Mouse (Mus musculus) ovary, postnatal 10 days (tissue): ENCODE results near the gene Foxp1.

ENCODE experiments used
- DNase-seq: peaks from one replicate; pipeline ENCODE4 v3.0.0; 2022; ENCODE audit warnings: low spot score

The Foxp1 gene

DNA sequence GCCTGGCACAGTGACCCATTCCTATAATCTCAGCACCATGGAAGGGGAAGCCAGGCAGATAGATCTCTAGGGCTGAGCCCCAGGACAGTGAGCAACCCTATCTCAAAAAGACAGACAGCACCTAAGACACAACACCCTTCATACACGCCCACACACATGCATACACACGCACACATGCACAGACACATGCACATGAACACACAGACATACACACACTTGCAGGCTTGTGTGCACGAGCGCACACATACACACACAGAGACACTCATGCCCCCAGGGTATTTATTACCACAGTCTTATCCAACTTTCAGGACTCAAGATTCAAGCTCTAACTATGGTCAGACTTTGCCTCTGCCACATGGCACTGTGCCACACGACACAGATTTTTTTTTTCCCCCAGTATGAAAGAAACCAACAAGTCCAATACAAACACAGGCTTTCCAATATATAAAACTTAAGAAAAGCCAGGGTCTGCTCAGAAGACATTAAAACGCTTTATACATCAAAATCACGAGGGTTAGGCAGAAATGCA, 38.3 kb downstream of the Foxp1 start:
- no peak for DNase-seq

DNA sequence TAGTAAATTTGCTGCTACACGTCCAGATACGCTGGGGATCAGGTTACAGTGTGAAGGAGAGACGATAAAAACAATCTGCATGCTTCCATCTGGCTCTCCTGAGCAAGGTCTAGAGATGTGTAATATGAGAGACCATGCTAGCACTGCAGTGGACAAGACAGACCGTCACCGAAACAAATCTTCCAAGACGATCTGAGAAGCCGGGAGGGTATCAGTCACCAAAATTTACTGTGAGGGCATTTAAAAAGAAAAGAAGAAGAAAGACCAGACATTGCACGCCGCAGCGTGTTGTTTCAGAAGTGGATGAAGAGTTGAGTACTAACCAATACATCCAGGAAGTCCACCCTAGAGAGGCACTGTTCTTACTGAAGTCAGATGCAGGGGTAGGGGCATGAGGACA, 39.0 kb downstream of the Foxp1 start:
- DNase-seq, result no peak

DNA sequence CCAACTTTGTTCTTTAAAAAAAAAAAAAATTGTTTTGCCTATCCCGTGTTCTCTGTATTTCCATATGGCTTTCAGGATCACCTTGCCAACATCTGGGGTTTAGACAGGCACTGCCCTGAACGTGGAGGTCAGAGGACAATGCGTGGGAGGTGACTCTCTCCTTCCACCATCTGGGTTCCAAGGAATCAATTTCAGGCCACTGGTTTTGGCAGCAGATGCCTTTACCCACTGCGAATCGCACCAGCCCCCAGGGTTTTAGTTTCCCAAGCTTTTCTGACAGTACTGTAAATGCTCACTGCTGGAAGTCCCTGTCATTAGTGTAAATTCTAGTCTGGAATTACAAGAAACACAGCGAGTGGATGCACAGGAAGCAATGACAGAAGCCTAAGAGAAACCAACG, 41.0 kb downstream of the Foxp1 start:
- no peak for DNase-seq

DNA sequence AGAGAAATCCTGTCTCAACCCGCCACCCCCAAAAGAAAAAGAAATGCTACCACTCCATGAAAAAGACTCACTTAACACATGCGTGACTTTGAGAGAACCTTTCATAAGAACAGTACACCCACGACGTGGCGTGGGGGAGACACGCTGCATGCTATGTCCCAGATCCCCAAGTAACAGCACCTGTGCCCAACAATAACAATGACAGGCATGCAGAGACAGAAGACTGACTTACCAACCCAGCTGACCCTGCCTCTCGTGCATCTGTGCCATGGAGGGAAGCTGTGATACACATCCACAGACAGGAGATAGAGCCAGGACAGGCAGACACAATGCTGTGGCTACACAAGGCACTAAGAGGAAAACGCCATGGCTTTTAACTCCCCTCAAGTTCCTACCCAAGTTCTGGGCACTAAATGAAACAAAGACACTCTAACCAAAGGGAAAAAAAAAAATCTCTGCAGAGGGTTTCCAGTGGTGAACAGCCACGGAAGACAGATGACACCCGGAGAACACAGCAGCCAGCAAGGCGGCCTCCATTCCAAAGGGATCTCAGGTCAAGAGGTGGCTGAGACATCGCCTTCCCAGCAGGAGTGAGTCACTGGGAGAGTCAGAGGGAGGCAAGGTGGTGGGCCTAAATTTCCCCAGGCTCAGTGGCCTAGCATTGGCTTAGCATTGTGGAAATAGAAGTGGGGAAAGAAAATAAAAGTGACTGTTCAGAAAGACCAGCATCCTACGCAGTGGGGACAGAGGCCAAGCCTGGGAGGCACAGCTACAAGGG, 43.5 kb downstream of the Foxp1 start:
- DNase-seq, result no peak

DNA sequence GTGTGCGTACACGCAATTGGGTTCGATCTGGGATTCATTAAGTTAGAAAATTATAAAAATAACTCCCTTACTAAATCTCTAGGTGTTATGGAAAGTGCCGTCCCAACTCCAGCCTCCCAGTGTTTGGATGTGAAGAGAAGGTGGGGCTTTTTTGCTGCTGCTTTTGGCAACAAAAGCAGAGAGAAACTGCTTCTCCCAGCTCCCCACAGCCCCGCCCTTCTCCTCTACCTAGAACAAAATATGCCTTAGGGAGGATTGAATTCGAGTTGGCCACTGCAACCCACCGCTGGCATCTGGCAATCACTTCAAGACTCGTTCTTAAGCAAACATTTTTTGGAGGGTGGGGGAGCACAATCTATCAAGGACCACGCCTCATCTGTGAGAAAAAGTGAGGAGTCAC, 47.5 kb downstream of the Foxp1 start:
- DNase-seq, result no peak

DNA sequence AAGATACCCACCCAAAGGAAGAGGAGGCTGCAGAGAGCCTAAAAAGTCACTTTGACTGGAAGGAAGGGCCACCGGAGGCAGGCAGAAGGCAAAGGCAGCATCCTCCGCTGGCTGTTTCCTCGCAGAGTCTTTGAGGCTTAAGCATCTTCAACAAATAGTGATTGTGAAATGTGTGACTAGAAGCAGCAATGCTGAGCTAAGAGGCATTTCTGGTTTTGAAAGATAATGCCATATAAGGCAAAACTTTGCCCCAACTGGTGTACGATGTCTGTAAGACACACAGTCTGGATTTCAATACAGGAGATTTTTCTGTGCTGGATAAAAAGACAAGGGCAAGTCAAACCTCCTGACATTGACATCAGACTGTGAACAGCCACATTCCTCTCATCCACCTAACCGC, 51.6 kb downstream of the Foxp1 start:
- DNase-seq, result no peak

DNA sequence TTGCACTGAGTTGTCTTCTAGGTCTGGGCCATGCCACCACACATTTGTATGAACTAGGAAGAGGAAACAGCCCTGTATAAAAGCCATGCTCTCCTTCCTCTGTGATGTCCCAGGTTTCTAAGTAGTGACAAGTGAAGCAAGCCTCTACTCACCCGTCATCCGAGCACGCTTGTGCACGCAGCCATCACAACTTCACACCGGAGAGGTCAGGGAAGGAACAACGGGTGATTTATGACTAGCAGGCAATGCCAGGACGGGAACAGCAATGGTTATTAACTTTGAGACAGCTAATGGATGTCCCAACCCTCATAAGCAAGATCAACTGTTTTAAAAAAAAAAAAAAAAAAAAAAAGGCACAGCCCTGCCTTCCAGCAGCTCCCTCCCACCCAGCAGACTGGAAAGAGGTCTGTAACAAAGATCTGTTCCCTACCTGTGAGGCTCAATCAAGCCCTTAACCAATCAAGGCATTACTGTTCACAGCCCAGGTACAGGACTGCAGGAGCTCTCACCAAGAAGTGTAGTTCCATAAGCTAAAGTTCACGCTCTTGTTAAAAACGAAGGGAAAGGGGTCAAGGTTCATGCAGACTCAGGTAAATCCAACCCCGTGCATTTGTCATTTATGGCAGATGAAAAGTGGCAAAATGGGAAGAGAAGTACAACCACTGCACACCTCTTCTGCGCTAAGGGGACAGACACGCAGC, 53.2 kb downstream of the Foxp1 start:
- no peak for DNase-seq

DNA sequence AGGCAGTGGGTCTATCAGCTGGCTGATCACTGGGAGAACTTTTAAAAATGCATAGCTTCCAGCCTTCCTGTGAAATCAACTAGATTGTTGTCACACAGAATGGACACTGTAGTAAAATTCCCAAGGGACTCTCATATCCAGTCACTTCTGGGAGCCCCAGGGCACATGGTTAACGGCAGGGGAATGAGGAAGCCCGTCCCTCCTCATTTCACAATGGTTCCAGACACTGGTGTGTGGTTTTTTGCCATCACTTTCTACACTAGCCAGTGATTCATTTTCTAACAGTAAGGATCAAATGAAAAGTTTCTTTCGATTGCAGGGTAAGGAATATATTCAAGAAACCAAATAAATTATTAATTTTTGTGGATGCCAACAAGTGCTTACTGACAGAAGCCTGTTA, 54.7 kb downstream of the Foxp1 start:
- DNase-seq, result no peak

DNA sequence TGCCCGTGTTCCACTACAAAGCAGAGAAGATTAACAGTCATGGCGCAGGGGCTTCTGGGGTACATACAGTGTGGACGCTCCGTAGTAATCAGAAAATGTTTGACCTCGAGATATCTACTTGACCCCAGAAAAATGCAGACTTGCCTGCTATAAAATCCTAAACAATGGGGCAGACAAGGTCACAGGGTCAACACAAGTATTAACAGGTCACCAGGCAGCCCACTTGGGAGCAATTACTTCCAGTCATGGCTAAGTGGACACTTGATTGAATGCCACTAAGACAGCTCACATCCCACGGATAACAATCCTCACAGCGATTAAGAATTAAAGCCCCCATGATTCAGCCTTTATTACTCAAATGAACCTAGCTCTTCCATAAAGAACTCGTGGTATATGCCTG, 55.4 kb downstream of the Foxp1 start:
- no peak for DNase-seq

DNA sequence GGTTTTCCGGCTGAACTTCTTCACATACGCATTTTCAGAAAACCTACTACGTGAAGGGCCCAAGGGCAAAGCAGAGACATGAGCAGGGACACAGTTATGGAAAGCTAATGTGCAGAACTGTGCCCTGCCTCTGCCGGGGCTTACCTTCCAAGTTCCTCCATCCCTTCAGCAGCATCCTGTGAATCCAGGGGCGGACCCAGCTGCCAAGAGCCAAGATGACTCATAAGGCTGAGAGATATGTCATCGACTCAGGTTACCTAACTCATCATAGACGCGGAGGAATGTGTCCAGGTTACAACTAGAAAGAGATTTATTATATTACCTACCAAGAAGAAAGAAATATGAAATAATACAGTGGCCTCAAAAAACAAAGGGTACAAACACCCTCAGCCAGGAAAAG, 56.2 kb downstream of the Foxp1 start:
- DNase-seq, result no peak

DNA sequence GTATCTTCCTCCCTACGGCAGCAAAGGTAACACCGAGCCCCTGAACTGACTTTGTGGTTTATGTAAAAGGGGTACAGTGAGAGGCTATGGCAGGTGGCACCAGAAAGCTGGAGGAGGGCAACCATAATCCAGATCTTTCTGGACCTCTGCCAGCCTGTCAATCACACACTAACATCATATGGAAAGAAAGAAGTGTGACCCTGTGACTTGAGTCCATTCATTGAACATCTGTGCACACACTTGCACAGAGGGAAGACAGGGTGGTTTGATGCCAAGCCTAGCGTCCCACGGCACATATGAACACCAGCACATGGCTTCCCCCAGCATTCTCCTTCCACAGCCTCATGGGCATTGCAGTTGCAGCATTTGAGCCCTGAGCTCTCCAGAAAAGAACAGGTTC, 58.1 kb downstream of the Foxp1 start:
- DNase-seq, result no peak

DNA sequence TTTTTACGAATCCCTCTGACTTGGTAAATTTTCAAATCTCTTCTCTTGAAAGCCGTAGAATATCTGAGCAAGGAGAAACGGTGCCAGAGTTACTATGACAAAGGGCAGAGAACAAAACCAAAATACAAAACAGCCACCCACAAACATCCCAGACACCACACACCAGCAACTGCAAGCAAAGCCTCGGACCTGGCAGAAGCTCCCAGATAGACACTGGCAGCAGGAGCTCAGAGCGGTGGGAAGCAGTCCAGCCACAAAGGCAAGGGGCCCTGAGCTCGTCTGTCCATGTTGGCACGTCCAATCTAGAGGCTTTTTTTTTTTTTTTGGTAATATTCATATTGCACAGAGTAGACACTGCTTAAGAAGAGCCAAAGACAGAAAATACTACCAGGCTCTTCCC, 58.6 kb downstream of the Foxp1 start:
- no peak for DNase-seq

DNA sequence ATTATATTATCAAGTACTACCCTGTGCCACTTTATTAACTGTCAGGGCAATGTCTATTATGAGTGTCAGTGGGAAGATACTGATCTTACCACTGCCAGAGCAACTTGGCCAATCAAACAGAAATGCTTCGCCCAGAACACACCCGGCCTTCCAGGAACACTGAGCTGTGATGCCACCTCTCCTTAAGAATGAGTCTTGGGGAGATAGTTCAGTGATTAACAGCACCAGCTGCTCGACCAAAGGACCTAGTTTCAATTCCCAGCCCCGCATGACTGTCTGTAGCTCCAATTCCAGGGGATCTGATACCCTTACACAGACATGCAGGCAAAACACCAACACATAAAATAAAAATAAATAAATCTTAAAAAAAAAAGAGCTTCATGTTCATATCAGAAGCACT, 63.7 kb downstream of the Foxp1 start:
- DNase-seq, result no peak

DNA sequence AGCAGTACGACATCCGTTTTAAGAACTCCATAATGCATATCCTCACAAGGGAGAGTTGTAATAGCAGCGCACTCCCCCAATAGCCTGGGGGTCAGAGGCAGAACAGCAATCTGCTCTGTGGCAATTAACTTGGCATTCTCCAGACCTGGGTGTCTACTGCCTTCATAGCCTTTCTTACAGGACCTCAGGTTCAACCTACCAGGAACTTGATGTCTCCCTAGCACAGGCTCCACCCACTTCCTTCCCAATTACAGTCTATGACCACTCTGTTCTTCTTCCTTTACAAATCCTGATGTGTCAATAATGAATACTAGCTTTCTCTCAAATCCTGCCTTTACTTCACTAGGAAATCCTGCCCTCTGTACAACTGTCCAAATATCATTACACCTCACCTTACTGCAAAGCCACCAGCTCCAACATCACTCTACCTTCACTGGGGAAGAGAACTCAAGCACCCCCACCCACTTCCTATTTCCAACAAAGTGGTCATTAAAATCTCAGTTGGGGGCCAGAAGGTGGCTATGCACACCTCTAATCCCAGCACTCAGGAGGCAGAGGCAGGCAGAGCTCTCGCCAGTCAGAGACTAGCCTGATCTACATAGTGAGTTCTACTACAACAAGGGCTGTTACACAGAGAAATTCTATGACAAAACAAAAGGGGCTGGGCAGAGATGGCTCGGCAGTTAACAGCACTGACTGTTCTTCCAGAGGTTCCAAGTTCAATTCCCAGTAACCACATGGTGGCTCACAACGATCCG, 68.6 kb downstream of the Foxp1 start:
- no peak for DNase-seq

DNA sequence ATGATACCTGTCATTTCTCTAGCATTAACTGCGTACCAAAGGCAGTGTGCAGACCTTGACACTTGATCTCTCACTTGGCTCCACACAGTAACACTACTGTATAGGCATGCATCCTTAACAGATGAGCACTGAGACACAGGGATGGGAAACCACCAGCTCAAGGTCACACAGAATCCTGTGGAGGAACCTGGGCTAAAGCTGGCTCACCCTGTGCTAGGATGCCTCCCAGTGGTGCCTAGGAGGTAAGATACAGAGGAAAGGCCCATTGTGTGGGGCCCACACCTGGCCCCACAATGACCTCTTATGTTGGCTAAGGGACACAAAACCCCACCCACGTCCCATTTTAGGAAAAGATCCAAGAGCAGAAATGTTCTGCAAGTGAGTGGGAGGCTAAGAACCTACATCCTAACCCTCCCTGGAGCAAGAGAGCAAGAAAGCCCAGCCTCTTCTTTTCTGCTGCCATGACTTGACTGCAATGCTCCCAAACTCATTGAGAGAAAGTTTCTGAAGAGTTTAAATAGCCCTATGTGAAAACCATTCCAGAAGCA, 69.8 kb downstream of the Foxp1 start:
- no peak for DNase-seq

DNA sequence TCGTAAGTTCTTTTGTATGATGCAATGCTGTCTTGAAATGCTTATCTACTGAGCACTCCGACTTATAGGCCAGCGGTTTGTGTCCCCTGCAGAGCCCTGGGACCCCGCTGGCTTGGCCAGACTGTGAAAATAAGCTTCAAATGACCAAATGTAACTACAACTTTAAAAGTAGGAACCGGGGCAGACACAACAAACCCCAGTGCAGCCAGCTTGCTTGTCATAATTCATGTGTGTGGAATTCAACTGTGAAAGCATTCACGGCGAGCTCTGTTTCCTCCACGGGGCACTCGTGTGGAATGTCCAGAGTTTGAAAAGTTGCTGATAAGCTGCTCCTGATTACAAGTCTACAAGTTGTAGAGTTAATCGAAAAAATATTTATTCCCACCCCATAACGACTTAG, 71.0 kb downstream of the Foxp1 start:
- no peak for DNase-seq

DNA sequence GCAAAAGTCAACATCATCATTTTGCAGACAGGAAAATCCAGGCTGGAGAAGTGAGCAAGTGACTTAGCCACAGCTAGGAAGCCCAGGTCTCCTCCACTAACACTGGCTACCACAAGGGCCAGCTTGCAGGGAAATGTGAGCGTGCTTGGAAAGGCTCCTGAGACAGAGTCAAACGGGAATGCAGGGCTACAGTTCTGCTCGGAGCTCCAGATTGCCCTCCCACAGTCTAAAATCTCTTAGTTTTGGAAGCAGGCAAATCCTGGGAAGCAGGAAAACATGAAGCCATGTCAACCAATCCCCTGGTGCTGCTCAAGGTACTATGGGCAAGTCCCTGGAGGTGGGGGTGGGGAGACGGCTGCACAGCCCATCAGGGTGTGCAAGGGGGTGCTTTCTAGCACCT, 75.1 kb downstream of the Foxp1 start:
- DNase-seq, result no peak

DNA sequence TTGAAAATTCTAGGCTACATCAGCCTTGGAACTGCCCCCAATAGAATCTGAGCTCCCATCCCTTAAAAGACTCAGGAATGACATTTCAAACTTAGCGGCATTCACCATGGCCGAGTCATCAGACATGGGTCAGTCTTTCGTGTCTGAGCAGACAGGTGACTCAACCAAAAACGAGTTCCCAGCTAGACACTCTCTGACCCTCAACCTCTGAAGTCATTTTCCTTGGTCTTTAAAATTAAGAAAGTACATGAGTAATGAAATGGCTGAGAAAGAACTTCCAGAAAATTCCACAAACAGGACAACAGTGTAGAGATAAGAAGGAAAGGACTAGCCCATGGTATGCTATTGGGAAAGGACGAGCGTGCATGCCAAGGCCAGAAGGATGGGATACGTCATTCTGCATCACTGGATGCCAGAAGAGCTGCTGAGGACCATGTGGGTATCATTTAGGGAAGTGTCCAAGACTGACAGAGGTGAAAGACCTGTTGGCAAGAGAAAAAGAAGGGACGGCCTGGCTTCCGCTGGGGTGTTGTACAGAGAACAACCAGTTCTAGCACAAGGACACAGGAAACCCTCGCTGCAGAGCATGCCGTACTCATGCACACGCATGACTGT, 75.6 kb downstream of the Foxp1 start:
- no peak for DNase-seq

DNA sequence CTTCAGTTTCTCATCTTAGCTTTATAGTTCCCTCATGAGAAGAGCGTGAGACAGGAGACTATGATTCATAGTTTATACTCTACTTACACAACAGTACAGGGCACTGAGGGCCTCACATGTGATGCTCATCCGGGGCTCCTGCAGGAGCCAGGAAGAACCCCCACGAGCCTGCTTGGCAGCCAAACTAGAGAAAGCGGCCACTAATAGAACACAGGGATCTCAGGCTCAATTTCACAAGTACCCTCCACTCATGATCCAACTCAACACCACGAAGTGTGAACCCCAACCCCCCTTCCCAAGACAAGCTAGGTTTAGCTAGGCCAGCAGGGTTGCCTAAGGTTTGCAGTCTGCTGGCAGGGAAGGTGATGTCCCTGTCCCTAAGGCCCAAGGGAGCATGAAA, 79.1 kb downstream of the Foxp1 start:
- no peak for DNase-seq

DNA sequence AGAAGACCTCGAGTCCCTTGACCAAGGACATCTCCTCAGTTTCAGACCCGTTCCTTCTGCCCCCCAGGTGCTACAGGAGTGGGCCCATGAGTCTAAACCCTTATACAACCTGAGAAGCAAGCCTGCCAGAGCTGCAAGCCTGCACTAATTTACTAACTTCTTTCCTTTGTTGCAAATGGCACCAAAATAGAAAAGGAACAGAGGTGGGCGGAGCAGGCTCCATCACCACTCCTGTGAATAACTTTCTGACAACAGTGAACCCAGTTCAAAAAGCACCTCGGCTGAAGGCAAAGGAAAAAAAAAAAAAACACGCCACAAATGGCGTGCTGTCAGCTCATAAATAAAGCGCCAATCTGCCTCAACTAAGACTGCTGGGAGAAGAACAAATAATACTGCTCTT, 81.4 kb downstream of the Foxp1 start:
- no peak for DNase-seq

DNA sequence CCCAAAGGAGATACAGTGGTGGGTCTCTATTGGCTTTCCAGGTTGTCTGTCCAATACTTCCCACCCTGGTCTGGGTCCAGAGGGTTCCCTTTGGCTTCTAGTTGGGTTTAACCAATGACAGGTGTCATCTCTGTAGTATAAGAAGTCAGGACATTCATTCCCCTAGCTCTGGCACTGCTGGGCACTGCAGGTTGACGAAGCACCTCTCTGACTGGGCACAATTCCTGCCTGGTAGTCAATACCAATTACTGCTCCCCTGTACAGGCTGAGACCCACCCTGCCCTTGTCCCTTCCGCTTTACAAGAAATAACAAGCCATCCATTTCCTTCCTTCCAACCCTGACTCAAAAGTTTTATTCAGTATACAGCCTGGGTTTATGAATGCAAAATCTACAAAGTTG, 81.9 kb downstream of the Foxp1 start:
- DNase-seq, result no peak

DNA sequence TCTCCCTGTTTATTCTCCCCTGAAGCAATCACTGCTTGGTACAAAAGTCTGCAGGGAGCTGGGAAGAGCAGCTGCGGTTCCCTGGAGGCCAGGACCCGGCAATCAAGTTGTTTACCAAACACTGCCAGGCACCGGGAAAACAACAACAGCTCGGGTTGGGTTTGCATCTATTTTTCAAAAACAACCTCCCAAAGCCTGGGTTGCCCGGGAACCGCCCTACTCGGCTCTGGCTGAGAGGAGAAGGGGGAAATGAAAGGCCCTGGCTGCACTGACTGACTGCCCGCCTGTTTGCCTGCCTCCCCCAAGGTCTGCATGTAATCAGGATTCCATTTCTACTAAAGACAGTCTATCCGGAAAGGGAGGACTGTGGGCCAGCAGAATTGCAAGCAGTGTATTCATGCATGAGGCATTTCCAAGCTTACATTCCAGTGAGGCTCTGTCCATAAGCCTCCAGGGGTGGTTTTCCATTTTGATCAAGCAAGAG, 82.6 kb downstream of the Foxp1 start:
- peak; percentile 18 for DNase-seq
